Mouse (Mus musculus) hematopoietic stem cell, adult 5-6 weeks (primary cell): ENCODE results near the gene Crls1. TPM values are rescaled to one million over a fixed set of nuclear protein-coding genes. Genes with fewer than 3 reads are reported as not detected.
A peak's percentile ranks its signal among the peaks of the same experiment; 100 is the strongest.

Experiments used
- ATAC-seq, 2 experiments: fragments of 125-278 bp in 1 of 2; replicated peaks in 1 of 2; 2 replicates each; pipeline ENCODE4 v1.8.0; 2016 to 2017; ENCODE audit warnings: inconsistent platforms in 2 of 2, mild to moderate bottlenecking in 2 of 2, moderate number of reproducible peaks in 2 of 2, low read depth in 1 of 2, moderate TSS enrichment in 1 of 2; ENCODE audit not compliant: low FRiP score in 2 of 2, poor library complexity in 2 of 2, severe bottlenecking in 2 of 2, insufficient read depth in 1 of 2, low TSS enrichment in 1 of 2
- total RNA-seq: library from RNA; stranded (forward); fragments of 172-1452, 232-1000 nt; gene quantifications from 2 replicates; pipeline ENCODE4 v1.2.3, GENCODE M21; 2017

Crls1 gene
- 33.8 and 44.9 TPM in 2 replicates for total RNA-seq

- ATAC-seq: peak; percentile 91 to 96
Measured at GRCm38 (mm10) chr2:132846407-132847358, at the start of gene Crls1. TSS of gene Crls1 (plus strand) at chr2:132846666.

- ATAC-seq: no peak
Measured at GRCm38 (mm10) chr2:132802976-132803375, 43.5 kb upstream of the Crls1 start.

- ATAC-seq: peak; percentile 99
Measured at GRCm38 (mm10) chr2:132815608-132816314, 30.7 kb upstream of the Crls1 start, which contains the start of the genes Trmt6 and Mcm8. TSS of gene Trmt6 (minus strand) at chr2:132816055. TSS of gene Mcm8 (plus strand) at chr2:132816141.

GRCm38 (mm10) chr2:132841071-132841470, 5.4 kb upstream of the Crls1 start:
- no peak for ATAC-seq

- no peak for ATAC-seq
Measured at GRCm38 (mm10) chr2:132847581-132847980, 1.1 kb downstream of the Crls1 start.

- no peak for ATAC-seq
Measured at GRCm38 (mm10) chr2:132848361-132848760, 1.9 kb downstream of the Crls1 start.

- ATAC-seq: no peak
Measured at GRCm38 (mm10) chr2:132849141-132849540, 2.7 kb downstream of the Crls1 start.

- ATAC-seq: no peak
Measured at GRCm38 (mm10) chr2:132853051-132853450, 6.6 kb downstream of the Crls1 start.

GRCm38 (mm10) chr2:132856333-132856732, 9.9 kb downstream of the Crls1 start:
- no peak for ATAC-seq

- no peak for ATAC-seq
Measured at GRCm38 (mm10) chr2:132860435-132860834, 14.0 kb downstream of the Crls1 start.

GRCm38 (mm10) chr2:132861456-132861855, 15.0 kb downstream of the Crls1 start:
- ATAC-seq: no peak

- ATAC-seq: no peak
Measured at GRCm38 (mm10) chr2:132863325-132863724, 16.9 kb downstream of the Crls1 start.

GRCm38 (mm10) chr2:132867521-132867920, 21.1 kb downstream of the Crls1 start:
- ATAC-seq: peak in 1 of 2 experiments; percentile 41; a peak in 2 of 4 replicates

- no peak for ATAC-seq
Measured at GRCm38 (mm10) chr2:132869682-132870081, 23.2 kb downstream of the Crls1 start.

GRCm38 (mm10) chr2:132870286-132870685, 23.8 kb downstream of the Crls1 start:
- no peak for ATAC-seq

GRCm38 (mm10) chr2:132871663-132872062, 25.2 kb downstream of the Crls1 start:
- no peak for ATAC-seq

GRCm38 (mm10) chr2:132873657-132874326, 27.3 kb downstream of the Crls1 start:
- ATAC-seq: peak; percentile 94

GRCm38 (mm10) chr2:132876991-132877390, 30.5 kb downstream of the Crls1 start:
- no peak for ATAC-seq
